Mouse (Mus musculus): ENCODE measurements around the gene Atxn10. TPM values are rescaled to one million over a fixed set of nuclear protein-coding genes. Genes with fewer than 3 reads are reported as not detected.

Atxn10 gene
- total RNA-seq, 2 experiments from 2014 or later, result 28.7 to 35.1 TPM

GRCm38 (mm10) chr15:85404739-85405138, 68.7 kb downstream of the Atxn10 start:
- no peak for DNase-seq

GRCm38 (mm10) chr15:85405567-85405966, 69.5 kb downstream of the Atxn10 start:
- no peak for DNase-seq

DNA sequence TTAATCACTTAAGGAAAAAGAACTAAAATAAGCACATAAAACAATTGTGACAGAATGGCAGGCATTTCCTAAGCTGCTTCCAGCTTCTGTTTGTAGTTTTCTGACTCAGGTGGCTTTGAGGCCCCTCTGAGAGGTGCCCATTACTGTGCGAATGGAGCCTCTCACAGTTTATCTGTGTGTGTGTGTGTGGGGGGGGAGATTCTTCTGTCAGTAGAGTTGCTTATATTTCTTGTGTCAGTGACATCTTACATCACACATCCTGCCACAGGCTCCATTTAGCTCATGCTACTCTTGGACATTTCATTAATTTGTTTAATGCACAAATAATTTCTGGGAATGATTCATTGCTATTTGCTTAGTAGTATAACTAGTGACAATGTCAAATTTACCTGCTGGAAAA, 70.8 kb downstream of the Atxn10 start:
- no peak for DNase-seq

GRCm38 (mm10) chr15:85407342-85407741, 71.3 kb downstream of the Atxn10 start:
- DNase-seq, result no peak

DNA sequence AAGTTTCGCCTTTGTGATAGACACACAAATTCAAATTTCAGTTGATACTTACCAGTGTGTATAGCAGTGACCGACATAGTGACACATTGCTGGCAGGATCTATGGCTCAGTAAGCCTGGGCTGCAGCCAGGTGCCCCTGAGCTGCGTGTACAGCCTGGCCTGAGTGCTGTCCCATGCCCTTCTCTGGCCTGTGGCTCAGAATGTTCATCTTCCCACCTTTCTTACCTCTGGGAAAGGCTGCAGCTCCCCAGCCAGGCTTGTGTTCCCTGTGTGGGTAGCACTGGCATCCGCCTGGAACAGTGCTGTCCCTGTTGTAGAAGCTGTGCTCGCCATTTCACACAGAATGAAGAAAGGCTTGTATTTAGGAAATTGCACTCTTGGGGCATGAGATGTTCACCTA, 72.7 kb downstream of the Atxn10 start:
- DNase-seq, result no peak

- no peak for DNase-seq
Observed at GRCm38 (mm10) chr15:85409245-85409783, 73.3 kb downstream of the Atxn10 start.

- no peak for DNase-seq
Observed at GRCm38 (mm10) chr15:85409836-85410235, 73.8 kb downstream of the Atxn10 start.

- no peak for DNase-seq
Observed at GRCm38 (mm10) chr15:85414620-85415019, 78.6 kb downstream of the Atxn10 start.

- no peak for DNase-seq
Observed at GRCm38 (mm10) chr15:85420686-85421085, 84.6 kb downstream of the Atxn10 start.

DNA sequence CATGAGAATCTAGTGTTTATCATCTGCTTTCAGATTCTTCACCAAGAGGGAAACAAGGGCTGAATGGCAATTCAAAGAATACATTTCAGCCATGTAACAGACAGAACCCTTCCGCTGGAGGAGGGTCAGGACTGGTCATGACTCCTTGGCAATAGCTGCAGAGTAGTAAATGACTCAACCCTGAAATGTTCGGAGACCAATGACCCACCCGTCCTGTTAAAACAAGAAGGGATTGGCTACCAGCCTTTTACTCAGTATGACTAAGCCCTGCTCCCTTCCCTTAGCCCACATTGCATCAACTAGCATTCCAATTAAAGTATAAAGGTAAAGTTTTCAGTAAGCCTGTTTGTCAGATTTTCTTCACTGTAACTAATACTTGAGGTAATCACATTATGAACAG, 88.2 kb downstream of the Atxn10 start:
- no peak for DNase-seq

DNA sequence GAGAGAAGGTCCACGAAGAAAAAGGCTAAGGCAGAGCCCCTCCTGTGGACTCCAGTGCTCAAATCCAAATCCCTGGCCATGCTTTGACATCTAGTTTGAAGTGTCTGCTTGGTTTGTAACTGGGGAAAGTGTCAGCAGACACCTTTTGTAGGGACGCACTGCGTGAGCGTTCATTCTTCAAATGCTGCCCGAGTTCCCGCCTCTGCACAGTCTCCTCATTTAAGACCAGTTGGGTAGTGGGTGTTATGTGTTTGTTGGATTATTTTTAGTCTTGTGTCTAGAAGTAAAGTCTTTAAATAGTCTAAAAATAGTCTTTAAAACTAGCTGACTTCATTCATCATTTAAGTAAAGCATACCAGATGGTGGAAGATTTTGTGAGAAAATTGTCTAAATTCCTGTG, 92.1 kb downstream of the Atxn10 start:
- DNase-seq, result no peak

GRCm38 (mm10) chr15:85442568-85442967, 106.5 kb downstream of the Atxn10 start:
- DNase-seq, result no peak

DNA sequence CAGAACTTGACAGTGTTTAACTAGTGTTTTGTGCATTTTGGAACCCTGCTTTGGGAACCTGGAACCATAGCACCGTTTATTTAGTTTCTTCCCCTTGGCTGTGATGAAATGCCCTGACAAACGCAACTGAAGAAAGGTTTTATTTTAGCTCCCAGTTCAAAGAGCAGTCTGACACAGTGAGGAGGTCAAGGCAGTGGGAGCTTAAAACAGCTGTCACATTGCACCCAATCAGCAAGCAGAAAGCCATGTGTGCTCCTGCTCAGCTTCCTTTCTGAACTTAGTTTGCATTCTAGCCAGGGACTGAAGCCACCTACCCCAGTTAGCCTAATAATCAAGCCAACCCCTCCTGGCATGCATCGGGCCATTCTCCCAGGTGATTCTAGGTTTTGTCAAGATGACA, 110.6 kb downstream of the Atxn10 start:
- no peak for DNase-seq

GRCm38 (mm10) chr15:85456891-85457290, 120.8 kb downstream of the Atxn10 start:
- DNase-seq, result no peak

- no peak for DNase-seq
Observed at GRCm38 (mm10) chr15:85457838-85458237, 121.8 kb downstream of the Atxn10 start.

DNA sequence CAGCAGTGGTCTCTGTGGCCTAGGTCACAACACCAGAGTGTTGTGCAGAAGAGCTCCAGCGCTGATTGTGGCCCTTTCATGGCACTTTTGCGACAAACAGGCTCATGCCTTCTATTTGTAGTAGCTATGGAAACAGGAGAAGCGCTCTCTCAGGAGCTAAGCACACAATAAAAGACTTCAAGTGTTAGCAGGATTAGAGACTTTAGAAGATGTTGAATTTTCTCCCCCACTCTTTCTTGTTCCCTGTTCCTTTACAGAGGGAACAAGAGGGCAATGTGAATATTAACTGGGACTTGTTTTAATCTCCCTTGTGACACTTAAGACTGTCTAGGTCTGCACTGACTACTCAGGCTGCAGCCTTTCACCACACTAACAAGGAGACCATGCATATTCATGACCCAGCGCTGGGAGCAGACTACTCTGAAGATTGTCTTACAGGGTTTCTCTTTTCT, 122.6 kb downstream of the Atxn10 start:
- no peak for DNase-seq

- no peak for DNase-seq
Observed at GRCm38 (mm10) chr15:85461541-85461940, 125.5 kb downstream of the Atxn10 start.

DNA sequence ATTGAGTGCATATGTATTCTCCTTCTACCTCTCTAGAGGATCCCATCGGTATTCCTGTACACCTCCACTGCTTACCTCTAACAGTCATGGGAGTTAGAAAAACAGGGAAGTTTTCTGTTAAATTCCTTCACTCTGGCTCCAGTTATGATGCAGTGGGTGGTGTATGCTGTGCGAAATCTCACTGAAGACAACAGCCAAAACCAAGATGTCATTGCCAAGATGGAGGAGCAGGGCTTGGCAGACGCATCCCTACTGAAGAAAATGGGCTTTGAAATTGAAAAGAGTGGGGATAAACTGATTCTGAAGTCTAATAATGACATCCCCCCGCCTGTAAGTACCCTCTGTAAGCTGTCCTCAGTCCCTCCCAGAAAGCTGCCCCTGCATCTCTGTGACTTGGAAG, 126.1 kb downstream of the Atxn10 start:
- DNase-seq, result no peak

DNA sequence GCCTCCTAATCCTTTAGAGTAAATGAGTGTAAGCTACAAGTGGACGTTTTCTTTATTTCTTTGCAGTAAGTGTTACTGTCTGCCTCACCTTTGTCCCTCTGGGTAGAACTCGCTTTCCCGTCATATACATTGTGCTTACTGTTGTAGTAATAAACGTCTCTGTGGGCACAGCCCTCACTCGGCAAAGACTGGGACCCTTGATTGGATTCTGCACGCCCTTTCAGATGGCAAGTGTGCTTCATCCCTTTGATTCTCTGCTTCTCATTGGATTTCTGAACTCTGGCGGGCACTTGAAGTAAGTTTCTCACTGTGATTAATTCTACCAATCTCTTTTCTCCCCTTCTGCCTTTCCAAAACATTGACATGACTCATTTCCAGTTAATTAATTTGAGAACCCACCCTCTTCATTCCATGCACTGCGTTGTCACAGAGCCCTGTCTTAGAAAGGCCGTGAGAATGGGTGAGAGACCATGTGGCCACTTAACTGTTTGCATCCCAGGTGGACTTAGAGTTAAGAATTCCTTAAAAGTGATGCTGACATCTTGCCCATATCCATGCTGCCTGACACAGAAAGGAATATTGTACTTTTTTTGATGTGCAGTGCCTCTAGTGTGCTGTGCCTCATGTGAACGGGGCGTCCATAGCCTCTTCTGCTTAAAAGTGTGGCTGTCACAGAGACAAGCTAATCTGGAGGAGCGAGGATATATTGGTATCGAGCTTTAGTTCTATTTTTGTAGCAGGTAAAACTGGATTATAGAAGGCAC, 127.2 kb downstream of the Atxn10 start:
- DNase-seq, result no peak

DNA sequence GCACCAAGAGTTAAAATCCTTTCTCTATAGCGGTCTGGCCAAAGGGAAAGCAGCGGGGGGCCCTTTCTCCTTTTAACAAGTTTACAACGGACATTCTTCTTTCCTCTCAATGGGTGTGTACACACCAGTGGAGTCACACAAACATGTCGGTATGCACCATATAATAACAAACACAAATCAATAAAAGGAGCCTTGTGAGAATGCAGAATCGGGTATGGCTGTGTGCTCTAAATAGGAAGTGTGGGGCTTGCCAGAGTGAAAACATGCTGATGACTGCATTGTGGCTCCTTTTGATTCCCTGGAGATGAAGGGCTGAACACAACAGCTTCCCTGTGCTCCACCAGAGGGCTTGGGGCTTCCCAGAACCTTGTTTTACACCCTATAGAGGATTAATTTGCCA, 128.1 kb downstream of the Atxn10 start:
- no peak for DNase-seq

- no peak for DNase-seq
Observed at GRCm38 (mm10) chr15:85464823-85465565, 128.9 kb downstream of the Atxn10 start.

GRCm38 (mm10) chr15:85466456-85467067, 130.5 kb downstream of the Atxn10 start:
- no peak for DNase-seq

GRCm38 (mm10) chr15:85469401-85469800, 133.4 kb downstream of the Atxn10 start:
- DNase-seq, result no peak

Data from gastrocnemius, postnatal 25 days (tissue).